Mouse (Mus musculus): ENCODE results near the gene Gm49776.

Gene Gm49776

DNA sequence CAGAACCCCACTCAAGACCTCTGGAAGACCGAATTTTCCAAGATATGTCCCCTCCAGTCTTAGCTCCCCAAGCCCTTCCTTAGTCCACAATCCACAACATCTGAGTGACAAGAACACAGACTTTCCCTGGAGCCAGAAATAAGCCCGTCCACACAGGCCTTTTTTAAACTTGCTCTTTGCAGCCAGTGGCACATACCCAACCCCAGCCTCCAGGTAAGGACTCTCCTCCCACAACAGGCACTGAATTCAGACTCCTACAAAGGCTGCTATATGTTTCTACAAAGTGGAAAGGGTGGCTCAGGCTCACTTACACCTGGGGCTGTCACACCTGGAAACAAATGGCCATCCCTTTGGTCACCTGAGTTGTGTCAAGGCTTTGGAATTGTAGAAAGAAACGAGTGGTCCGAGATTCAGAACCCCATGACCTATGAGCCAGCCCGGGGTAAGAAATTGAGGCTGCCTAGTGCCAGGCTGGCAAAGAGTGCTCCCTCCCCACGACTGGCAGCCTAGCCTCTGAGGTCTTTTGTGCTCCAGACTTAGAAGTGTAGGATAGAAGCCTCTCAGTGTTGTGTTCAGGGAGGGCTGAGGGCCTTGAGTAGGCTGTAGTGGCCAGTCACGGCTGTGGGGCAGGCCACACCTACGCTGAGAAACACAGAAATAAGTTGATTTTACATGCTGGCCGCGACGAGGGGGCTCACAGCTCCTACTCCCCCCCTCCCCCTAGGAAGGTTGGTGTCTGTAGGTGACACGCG, 24.0 kb downstream of the Gm49776 start:
- DNase-seq = peak in 1 of 2 experiments; percentile 46

DNA sequence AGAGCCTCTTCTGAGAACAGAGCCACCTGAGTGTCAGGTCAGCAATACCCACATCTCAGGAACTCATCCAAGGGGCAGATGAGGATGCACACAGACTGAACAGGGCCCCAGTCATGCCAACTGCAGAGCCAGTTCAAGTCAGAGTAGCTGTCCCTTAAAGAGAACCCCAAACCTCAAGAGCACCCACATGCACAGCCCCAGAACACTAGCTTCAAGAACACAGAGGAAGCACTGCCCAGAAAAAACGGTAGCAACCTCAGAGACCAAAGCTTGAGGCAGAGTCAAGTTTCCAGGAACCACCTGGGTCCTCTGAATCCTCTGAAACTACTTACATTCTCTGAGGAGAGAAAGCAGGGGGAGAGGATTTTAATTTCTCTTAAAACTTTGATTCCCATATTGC, 24.7 kb downstream of the Gm49776 start:
- no peak for DNase-seq

DNA sequence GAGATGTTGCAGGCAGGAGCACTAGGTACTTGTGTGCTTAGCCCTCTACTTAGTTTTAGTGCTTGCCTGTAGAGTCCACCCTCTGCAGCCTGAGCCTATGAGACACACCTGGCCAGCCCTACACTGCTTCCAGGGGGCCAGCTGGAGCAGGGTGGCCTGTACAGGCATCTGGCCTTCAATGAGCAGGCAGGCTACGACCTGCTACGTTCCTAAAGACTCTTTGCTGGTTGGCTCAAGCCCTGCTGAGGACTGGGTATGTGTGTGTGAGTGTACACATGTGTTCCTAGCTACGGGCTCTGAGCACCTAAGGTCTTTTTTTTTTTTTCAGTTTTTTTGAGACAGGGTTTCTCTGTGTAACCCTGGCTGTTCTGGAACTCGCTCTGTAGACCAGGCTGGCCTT, 26.7 kb downstream of the Gm49776 start:
- DNase-seq = no peak

DNA sequence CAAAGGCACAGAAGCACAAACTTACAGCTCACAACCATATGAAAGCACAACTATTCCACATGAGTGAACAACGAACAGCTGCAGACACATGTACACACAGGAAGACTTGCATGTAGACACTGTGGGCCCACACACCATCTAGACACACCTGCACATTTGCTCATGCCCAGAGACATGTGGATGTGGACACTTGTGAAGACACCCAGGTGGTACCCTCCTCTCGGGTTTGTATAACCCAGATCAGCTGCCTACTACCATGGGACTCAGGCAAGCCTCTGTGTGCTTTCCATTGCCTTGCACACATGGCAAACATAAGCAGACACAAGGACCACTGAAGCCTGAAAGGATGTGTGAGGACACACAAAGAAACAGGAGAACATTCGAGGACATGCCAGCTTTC, 27.1 kb downstream of the Gm49776 start:
- no peak for DNase-seq

DNA sequence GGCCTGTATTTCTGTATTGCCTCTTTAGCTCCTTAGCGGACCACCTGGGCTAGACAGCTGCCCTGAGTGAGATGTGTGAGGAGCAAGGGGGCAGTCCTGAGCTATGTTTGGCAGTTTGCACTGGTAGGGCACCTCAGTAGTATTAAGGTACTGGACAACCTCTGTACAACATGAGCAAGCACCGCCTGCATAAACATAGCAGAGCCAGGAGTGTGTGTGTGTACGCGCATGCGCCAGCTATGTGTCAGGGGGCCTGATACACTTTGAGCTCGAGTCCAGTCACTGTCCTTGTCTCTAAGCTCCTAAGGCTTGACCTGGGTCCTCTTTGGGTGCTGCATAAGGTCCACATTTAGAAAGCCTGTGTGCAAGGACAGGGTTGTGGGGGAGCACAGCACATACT, 27.5 kb downstream of the Gm49776 start:
- DNase-seq = no peak

DNA sequence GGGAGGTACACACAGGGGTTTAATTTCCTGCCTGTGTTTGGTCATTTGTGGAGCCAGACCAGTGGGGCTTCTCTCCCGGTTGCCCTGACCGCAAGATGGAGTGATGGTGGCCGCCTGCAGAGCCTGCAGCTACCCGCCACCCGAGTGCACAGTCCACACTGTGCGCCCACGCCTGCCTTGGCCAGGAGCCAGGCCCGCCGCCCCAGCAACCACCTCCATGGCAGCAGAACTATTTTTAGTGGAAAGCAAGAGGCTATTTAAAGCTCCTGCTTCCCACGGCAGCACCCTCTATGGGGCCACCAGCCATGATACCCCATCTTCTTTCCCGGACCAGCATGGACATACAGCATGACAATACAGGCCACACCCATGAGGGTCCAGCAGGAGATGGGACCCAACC, 28.5 kb downstream of the Gm49776 start:
- peak; percentile 30 to 31 for DNase-seq

DNA sequence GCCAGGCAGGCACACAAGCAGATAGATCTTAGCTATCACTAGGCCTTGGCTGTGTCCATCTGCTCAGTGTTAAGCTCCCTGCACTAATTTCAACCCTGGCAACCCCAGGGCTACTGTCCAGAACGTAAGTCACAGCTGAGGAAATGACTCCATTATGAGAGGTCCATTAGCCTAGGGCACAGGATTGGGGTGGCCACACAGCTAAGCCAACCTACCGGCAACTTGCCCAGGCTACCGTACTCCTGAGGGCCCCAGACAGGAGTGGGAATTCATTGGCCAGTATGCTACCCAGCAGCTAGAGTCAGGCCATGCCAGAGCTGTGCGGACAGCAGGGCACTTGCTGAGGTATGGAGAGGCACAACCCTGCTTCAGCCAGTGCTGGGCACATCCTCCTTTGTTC, 29.3 kb downstream of the Gm49776 start:
- no peak for DNase-seq

DNA sequence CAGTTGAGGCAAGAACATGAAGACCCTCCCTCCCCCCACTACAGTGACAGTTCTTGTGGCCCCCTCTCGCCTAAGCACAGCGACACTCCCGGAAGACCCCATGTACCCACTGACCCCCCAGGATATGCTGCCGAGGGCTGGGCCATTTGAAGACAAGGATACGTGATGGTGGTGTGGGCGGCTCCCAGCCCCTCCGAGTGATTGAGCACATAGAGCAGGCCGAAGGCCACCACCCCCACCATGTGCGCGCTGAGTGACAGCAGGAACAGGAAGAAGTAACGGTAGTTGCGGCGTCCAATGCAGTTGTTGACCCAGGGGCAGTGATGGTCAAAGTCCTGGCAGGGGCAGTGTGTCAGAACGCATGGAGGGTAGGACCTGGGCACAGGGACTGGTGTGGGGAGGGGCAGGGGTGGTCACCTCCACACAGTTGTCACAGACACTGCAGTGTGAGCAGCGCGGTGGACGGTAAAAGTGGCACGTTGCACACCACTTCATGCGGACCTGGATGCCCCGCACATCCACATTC, 30.2 kb downstream of the Gm49776 start:
- no peak for DNase-seq

DNA sequence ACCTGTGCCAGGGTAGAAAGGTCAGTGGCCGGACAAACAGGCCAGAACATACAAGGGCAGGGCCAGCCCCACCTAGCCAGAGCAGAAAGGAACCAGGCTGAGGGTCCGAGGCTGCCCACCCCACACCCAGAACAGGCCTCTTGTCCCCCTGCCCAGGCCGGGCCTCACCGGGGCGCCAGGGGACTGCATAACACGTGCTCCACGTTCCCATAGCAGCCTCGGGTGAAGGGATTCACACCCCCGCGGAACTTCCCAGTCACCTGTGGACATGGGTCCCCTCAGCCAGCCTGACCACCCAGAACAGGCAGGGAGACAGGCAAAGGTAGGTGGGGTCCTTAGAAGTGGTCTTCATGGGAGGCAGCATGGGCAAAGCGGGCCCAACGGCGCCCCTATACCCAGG, 30.9 kb downstream of the Gm49776 start:
- DNase-seq = no peak

DNA sequence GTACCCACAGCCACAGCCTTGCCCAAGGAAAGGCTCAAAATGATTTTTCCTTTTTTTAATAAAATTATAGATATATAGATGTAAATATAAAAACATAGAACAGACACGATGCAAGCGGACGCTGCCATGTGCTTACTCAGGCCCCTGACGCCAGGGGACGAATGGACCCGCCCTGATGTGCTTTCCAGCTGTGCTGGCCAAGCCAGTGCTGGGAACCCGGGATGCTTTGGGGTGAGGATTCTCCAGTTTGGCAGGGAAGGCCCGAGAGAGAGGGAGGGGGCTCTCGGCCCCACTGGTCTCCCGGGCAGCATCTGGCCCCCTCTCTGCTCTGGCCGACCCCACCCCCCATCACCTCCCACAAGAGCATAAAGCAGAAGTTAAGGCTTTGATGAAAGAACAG, 35.9 kb downstream of the Gm49776 start:
- DNase-seq = no peak

DNA sequence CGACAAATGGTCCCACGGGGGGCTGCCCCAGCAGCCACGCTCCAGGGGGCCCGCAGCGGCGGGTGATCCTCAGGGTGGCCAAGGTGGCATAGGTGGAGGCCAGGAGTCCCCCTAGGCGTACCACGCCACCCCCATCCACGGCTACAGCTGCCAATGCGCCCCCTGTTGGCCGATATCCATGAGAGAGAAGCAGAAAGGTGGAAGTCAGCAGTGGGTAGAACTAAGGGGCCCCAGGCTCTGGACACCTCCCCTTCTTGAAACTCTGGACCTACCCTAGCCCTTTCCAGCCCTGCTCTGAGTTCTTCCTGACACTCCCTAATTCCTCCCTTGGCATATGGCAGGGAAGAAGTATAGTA, 36.6 kb downstream of the Gm49776 start:
- DNase-seq = no peak

DNA sequence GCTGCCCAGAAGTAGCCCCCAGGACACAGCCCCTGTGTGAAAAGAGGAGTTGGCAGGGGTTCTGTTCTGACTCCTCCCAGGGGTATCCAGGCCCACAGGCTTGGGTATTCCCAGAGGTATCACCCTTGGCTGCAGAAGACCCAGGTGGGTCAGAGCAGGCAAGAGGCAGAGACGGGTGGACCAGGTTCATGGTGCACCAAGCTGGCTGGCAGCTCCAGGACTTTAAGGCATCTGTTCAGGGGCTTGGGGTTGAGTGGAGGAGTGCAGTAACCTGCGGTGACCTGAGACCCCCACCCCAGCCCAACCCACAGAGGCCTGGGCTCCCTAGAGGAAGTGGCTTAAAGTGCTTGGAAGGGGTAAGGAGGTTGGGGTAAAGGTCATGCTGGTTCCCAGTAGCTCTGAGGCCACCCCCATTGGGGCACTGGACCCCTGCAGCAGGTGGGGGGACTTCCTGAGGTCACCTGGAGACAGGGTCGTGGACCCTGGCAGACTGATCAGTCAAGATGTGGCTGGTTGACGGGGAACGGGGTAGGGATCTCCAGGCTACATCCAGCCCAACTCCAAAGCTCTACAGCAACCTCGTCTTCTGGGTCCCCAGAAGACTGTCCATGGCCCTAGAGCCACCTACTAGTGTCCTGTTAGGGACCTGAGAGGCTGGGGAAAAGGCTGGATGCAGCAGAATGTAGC, 37.1 kb downstream of the Gm49776 start:
- DNase-seq = no peak

DNA sequence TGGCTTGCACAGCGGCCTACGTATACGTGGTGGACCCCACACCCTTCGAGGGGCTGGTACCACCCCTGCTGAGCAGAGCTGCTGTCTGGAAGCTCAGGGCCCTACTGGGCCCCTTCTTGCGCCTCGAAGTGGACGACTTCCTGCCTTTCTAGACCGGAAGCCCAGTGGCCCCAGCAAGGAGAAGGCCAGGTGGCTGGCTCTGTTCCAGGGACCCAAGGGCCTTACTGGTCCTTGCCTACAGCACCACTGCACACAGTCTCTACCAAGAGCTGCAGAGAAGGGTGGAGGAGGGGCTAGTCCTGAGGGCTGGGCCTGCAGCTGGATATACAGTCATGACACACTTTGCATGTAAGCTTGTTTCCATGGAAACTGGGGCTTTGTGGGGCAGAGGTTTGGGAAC, 38.1 kb downstream of the Gm49776 start:
- peak; percentile 61 to 70 for DNase-seq

DNA sequence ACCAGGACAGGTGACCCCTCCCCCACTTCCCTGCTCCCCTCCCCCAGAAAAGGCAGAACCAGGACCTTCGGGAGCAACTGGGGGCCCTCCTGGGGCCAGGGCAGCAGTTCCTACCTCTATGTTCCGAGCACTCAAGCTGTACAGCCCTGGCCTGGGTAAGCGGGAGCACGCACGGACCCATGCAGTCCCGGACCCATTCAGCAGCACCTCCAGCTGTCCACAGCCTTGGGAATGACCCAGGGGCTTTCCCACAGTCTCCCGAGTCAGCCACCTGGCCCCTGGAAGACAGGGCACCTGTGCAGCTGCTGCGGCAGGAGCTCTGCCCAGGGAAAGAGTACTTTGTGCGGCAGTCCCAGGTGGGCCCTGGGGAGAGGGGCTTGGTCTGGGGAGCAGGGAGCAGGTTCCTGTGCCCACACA, 39.5 kb downstream of the Gm49776 start:
- no peak for DNase-seq

DNA sequence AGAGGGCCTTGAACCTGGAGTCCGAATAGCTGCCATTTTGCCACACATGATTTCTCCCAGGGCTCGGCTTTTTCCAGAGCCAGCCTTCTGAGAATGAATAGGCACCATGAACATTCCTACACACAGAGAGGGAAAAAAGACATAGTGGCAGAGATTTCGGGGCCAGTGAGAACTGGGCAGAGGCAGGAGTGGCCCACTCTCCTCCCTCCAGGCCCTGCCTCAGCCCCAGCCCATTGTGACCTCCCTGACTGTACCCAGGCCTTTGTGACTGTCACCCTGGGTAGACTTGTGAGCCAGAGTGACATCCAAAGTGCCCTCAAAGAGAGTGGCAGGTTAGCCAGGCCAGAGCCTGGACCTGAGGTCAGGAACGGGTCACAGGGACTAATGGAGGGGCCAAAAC, 40.5 kb downstream of the Gm49776 start, which contains the start of gene Ccdc188:
Ccdc188 (plus strand) TSS at position 301 of the 400 bp plus-strand sequence.
- no peak for DNase-seq

DNA sequence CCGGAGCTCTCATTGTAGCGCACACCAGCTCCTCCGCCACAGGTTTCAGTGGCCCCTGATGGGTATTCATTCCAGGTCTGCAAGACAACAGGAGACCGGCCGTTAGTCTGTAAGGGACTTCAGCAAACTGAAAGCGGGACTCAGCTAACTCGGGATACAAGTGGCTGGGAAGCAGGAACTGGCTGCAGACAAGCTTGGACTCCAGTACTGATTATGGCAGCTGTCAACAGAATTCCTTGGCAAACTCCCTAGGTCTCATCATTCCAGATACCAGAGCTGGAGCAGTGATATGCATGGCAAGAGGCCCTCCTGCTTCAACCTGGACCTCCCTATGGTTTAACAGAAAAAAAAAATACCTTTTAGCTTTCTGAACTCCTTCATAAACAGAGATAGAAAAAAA, 43.3 kb downstream of the Gm49776 start:
- DNase-seq = no peak

DNA sequence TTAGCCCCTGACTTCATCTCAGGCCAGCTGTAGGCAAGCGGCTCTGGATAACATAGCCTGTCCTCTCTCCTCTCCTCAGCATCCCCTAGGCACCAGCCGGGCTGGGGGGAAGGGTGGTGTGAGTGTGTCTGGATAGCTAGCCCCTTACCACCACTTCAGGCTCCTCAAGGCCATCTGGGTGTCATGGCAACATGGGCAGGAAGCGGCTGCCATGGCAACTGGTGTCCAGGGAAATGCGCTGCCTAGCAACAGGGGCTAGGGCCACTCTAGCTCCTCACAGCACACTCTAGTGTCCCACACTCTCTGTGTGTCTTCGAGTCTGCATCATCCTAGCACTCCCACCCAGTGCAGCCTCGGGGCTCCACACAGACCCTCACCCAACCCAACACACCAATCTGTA, 44.4 kb downstream of the Gm49776 start:
- peak in 1 of 2 experiments; percentile 30 for DNase-seq

DNA sequence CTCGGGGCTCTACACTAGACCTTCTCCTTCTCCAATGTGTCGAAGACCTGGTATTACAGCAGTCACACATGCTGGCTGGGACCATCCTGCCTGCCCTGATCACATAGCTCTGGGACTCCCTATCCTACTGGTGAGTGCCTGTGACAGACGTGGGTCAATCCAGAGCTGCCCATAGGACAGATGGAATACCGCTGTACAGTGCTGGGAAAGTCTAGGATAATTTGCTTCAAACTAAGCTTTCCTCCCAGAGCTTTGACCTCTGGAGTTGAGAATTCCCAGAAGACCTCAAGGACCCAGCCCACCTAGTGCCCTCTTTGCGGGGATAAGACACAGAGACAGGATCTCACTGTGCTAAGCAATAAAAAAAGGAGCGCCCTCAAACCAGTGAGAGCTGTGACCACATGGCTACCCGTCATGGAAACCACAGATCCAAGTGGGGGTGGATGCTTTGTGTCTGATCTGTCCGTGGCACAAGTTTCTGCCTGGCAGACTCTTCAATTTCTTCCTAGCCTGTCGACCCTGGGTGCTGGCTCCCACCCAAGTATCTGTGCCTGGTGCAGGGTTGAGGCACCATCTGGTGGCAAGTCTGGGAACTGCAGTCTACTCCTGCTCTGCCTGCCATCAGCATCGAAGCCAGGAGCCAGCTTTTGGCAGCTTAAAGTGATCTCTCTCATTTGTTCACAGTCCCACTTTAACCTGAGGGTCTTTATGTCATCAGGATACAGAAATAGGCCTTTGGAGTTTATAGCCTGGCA, 46.5 kb downstream of the Gm49776 start:
- peak; percentile 95 for DNase-seq

DNA sequence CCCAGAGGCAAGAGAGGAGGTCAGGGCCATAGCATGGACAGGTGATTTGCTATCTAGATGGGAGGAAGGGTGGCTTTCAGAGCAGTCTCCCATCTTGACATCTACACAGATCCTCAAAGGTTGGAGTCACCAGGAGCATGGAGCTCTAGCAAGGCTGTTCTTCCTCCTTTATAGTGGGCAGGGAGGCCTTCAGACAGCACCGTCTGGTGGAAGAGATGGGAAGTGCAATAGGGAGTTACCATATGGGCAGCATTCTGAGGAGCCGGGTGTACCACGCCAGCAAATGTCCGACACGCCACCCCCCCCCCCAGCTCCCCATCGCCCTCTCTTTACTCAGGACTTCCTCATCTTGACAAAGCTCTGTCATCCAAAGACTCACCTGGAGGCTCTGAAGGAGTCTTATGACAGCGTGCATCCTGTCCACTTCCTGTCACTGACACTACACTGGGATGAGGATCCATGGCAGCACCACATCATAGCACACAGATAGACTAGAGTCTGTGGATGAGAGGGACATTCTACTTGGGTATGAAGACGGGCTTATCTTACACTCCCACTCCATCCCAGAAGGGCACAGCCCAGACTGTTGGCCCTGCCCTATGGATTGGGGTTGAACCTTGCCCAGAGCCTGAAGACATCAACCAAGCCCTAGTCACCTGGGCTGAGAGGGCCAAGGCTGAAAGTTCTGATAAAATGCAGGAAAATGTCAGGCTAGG, 47.3 kb downstream of the Gm49776 start:
- peak; percentile 79 to 83 for DNase-seq

DNA sequence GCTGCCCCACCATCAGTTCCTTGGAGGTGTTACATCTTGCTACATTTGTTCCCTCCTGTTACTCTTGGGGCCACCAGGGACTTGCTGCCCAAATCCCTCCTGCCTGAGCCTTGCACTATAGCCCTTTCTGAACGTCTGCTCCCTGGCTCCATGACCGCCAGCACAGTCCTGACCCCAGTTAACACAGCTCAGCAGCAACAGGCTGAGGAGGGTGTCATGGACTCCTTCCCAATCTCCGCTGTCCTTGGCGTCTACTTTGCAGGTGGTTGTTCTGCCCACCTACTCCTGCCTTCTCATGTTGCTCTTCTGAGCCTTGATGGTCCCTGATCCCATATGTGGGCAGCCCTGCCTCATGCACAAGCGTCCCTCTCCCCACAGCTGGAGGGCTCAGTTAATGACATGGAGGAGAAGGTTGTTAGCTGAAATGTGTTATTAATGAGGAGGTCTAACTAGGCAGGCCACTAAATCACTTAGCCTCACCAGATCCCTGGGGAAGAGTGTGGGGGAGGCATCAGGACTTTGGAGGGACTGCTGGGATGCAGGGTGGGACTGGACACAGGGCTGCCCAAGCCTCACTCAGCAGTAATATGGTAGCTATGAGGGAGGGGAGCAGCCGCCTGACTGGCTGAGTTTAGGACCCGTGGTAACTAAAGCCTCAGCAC, 54.6 kb downstream of the Gm49776 start:
- peak; percentile 27 to 51 for DNase-seq

DNA sequence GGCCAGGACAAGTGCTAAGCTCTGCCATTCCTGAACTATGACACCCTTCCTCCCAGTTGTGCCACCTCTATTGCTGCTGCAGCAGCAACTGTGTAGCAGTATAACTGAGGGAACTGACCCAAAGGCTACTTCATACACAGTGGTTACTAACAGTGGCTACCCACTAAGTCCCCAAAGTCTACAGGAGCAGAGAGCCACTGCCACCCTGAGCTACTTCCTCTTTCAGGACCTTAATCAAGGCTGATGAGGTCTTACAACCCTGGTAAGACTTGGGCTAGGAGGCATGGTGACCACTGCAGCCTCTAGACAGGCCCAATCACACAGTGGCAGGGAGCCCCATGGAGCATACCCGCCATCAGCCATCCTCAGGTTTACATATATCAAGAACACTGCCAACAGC, 56.1 kb downstream of the Gm49776 start:
- no peak for DNase-seq

DNA sequence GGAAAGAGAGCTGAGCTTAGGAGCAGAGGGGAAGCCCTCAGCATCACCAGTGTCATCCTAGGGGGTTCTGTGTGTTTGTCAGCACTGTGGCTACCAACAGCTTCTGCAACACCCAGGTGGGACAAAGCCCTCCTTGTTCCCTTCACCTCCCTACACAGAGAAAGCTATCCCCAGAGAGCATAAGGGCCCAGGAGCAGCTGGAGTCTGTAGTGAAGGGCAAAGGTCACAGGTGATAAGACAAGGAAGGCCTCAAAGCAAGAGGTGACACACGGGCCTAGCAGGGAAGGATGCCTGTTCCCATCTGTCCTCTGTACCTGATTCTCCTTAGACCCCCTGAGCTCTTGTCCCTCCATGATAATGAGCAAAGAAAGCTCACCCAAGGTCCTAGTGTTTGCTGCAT, 56.5 kb downstream of the Gm49776 start:
- DNase-seq = no peak
